Mouse (Mus musculus) layer of hippocampus, adult 9-10 months (tissue): Measurements from ENCODE around the gene Apol6.

Experiments
- DNase-seq: peaks from one replicate; pipeline ENCODE4 v3.0.0; 2022; ENCODE audit warnings: low spot score

Apol6 gene

DNA sequence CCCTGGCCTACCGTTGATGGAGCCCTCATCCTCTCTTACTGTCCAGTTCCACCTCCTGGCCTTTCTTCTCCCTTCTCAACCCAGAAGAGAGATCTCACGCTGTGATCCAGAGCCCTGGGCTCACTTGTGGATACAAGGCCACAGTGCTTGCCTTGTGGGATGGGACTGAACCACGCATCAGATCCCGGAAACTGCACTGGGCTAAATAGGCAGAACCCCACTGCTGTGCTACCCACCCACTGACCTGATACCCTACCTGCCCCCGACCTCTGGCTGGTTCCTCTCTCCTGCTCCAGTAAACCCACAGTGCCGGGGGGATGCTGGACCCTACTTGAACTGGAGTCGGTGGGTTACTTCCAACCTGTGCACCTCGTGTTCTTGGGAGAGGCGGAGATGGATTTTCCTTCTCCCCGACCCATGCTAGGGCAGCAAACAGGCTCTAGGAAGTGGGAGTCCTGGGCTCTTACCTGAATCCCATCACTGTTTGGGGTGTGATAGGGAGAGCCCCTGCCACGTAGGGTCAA lies 26.3 kb downstream of the Apol6 start:
- DNase-seq = no peak

DNA sequence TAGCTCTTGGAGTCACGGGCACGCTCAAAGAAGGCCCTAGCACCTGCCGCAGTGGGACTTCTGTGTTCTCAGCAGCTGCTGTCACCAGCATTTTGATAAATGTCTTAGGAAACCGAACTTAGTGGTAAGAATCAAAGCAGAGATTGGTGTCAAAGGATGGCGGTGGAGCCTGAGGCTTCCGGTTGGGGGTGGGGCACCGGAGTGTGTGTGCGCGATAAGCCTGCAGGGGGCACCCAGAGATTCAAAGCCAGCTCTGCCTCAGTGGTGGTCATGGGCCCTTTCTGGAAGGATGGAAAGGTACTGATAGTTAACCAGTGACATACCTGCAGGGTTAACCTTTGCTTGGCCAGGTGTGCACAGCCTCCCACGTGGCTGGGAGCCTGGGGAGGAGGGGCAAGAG lies 27.0 kb downstream of the Apol6 start:
- DNase-seq = no peak

DNA sequence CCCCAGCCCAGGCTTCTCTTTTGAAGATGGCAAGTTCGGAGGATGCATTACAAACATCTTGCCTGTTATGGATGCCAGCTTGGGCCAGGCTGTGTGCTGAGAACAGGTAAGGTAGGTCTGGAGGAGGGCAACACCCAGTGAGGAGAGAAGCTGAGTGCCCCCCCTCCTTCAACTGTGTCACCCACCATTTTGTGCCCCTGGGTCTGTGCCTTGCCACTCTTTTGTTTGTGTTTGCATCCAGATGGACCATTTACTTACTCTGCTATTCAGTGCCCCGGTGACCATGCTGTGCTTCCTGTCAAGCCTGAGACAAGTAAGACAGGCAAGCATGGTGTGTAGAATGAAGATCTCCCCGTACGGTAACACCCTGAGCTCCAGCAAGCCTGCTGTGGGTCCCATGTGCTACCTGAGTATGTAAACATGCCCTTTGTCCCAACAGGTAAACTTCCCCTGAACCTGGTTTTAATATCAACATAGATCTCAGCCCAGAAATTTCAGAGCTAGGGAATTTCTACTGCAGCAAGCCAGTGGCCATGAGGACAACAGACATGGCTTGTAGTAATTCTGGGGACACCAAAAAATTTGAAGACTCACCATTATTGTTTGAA lies 28.1 kb downstream of the Apol6 start:
- DNase-seq = no peak

DNA sequence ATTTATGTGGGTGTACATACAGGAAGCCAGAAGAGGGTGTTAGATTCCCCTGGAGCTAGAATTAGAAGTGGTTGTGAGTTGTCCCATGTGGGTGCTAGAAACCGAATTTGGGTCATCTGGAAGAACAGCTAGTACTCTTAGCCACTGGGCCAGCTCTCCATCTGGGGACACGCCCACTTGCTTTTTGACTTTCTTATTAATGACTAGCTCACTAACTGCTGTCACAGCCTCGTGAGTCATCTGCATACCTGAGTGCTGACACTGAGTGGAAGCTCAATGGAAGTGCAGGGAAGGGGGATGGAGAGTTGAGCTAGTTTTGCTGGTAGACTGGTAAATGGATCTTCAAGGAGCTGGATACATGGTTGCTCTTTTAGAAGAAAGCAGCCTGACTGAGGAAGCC lies 32.0 kb downstream of the Apol6 start:
- DNase-seq = no peak

DNA sequence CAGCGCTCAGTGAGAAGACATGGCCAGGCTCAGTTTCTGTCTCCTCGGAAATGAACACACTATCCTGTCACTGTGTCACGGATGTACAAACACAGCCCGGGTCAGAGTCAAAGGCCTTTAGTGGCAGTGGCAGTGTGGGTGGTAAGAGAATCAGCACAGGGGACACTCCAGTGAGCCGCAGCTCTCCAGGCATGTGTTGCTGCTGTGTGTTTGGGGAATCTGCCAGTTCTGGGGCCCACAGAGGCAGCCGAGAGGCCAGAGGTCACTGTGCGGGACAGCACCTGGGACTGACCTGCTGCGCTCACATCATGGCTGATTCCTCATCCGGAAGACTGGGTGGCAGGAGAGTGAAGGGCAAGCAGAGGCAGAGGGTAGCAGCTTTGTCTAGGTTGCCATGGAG lies 33.4 kb downstream of the Apol6 start:
- no peak for DNase-seq

DNA sequence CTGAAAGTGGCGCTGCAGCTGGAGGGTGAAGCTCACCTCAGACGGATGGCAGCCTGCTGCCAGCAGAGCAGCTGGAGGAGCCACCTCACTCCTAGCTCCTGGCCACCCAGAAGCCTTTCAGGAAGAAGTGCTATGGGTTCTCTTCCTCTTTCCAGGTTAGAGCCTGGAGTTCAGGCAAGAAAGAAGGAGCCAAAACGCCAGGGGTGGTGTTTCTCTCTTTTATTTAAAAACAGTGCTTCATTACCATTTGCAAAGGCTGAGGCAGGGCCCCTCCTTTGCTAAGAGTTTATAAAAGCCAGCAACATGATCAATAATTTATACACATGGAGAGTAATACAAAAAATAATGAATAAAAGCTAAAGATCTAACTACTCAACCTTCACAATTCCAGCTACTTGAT lies 34.3 kb downstream of the Apol6 start:
- no peak for DNase-seq

DNA sequence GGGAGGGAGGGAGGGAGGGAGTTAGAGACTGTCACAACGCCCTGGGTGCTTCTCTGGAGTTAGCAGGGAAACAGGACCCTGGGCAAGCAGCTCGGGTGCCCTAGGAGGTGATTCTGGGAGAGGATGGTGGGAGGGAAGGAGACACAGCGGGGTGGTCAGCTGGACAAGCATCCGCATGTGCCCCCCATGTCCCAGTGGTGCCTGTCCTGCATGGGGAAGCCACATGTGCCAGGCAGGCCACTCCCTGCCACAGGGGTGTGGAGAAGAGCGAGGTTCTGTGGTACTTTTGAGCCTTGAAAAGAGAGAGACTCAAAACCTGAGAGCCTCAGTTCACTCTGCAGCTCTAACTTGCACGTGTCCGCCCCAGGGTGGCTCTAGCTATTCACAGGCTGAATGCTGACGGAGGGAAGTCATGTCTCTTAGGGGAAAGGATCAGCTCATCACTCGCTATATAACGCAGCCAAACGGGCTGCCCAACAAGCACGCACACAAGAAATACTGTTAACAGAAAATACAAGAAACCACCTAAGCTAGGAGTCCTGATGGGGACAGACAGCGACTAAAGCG lies 34.8 kb downstream of the Apol6 start:
- no peak for DNase-seq

DNA sequence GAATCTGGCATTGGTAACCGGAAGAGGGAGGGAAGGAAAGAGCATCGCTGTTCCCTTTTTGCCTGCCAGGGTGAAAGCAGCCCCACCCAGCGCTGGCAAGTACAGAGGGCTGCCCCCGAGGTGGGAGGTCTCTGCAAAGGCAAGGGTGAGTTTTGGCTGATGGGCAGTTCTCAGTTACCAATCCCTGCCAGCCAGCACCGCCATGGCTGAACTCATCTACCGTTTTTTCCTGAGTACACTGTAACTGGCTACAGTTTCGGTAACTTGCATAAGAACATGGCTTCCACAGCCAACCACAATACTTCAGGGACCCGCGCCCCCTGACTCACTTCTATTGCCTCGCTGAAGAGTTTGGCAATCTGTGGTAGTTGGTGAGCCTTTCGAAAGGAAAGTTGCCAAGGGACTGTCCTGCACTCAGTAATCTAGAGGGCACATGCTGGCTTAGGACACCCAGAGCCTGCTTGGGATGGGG lies 35.4 kb downstream of the Apol6 start:
- no peak for DNase-seq

DNA sequence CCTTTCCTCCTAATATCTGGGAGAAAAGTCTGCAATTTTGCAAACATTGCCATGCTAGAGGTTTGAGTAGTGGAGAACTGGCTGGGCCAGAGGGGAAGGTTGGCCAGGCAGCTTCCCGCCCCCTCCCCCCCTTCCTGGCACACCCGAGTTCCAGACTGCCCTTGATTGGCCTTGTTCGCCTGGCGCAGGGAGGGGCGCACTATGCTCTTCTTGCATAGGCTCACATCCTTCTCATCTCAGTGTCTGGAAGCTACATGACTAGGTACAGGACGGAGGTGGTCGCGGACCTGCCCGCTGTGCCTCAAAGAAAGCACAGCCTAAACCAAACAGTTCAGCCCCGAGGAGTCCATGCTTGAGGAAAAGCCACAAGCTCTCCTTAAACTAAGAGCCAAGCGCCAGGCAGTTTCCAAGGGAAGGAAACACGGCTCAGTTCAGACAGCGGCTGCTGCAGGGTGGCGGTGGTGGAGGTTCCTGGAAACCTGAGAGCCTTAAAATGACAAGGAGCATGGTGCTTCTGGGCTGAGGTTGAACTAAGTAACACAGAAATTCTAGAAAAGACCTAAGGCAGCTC lies 36.2 kb downstream of the Apol6 start:
- DNase-seq = no peak

DNA sequence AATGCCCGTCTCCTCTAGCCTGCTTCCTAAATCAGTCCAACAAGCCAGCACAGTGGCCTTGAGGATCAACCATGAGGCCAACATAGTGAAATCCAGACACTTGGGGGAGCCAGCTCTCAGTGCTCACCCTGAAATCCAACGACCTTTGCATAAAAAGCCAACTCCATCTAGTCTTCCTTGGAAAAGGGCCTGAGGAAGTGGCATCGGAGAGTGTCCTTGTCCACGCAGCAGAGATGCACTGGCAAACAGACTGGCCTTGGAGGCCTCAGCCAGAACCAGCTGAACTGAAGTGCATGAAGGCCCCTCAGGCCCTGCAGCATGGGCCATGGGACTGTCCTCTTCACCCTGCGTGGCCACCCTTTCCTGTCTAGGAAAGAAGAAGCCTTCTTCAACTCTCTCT lies 36.9 kb downstream of the Apol6 start:
- DNase-seq = no peak

DNA sequence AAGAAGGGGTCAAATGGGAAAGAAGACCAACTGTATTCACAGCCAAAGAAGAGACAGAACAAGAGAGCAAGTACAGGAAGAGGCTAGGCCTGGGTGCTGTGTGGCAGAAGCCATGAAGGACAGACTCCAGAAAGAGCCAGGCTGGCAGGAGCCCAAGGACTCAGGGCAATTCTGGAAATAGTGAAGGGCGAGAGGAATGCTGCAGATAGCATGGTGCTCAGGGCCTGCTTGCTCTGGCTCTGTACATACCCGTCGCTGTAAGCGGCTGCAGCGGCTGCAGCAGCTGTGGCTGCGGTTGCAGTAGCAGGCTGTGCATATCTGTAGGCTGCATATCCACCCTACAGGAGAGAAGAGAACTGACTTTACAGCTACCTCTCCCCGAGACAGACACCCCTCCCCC lies 41.3 kb downstream of the Apol6 start:
- DNase-seq = no peak

DNA sequence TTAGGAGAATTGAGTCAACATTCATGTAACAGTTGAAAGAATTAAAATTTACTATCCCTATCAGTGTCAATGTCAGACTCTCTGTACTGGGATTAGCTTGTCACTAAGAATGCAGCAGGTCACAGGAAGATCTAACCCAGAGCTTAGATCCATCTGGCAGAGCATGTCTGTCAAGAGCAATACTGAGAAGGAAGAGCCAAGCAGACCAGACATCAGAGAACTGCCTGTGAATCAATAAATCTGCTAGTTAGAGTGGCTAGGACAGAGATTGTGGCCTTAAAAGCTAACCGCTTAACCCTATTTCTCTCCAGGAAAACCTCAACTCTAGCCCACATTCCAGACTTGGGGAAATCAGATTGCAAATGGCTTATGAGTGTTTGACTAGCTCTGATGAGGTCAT lies 42.0 kb downstream of the Apol6 start:
- no peak for DNase-seq

DNA sequence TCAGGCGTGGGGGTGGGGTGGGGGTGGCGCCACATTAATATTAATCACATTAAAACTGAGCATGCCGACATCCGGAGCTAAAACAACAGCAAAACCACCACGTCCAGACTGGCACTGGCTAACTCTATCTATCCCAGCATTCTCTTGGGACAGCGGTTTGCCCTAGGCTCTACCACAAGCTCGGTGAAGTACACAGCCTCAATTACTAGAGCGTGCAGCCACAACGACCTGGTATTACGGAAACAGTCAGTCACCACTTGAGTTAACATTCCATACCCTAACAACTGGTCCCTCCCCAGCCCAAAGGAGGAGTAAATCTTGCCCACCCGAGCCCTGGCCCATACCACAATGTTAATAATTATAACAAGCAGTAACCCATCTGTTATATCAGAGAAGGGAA lies 44.7 kb downstream of the Apol6 start:
- DNase-seq = no peak

DNA sequence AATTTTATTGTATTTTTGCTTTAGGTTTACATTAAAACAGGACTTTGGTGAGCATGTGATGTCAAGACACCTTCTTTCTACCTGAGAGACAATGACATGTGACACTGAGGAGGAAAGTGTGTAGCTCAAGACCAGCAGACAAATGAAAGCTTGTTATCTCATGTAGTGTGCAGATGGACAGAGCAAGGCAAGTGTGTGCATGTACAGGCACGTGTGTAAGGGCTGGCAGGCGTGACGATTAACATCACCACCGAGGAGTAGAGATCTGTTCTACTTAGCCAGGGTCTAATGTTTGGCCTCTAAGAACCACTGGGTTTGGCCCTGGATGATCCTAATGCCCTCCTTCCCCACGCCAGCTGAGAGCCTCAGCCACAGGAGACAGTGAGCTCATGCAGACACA lies 46.0 kb downstream of the Apol6 start:
- DNase-seq = no peak

DNA sequence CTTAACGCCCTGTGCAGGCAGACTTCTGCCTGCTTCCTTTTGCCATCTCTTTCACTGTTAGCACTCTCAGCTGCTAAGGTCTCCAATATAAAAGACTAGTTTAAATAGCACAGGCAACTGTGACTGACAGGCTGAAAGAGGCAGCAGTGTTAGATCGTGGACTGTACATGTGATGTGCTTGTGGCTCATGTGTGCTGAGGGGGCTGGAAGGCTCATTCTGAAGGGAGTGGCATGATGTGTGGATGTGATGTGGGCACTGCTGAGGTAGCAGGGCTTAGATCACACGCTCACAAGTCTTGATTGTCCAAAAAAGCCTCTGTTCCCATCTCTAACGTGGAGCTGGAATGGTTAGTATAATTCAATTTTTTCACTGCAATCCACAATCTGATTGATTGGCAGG lies 46.9 kb downstream of the Apol6 start:
- DNase-seq = no peak

DNA sequence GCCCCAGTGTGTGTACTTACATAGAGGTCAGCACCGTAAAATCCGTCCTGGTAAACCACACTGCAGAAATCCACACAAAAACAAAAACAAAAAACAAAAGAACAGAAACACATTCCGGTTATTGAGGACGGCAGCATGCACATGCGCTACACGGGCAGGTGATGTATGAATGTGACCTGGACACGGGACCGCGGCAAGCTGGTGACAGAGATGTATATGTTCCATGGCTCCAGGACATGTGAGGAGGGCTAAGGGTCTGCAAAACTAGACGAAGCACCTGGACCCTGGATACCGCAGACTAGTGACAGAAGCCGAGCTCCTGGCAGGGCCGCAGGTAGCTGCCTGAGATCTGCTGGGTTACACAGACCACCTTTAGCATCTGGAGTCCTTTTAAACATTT lies 49.9 kb downstream of the Apol6 start:
- no peak for DNase-seq

DNA sequence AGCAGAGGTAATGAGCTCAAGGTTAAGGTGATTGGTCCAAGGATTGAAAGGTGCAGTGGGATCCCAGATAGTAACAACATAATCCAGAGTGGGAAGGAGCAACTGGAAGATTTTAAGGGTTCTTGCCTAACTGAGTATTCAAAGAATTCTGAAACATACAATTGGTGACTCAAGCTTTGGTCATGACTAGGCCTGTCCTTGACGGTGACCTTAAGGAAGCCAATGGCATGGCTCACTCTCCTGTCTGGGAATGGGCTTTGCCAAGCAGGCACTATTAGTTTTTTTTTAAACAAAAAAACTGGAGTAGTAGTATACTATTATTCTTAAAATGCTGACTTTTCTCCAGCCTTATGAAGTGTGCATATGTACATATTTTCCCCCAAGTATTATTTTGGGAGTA lies 50.7 kb downstream of the Apol6 start:
- DNase-seq = no peak

DNA sequence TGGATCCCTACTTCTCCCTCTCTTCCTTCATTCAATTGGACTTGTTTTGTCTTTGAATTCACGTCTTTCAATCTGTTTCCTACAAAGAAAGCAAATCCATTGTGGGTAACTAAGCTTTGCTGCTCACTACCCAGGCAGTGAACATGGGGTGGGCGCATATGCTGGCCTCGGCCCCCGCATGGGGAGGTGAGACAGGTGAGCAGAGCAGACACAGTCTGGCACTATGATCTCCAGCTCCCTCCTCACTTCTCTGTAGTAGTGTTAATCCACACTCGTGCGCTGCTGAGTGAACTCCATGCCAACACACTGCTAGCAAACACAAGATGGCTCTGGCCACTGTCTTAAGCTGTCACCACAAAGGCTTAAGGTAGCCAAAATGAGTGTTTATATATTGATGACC lies 52.8 kb downstream of the Apol6 start:
- DNase-seq = no peak

DNA sequence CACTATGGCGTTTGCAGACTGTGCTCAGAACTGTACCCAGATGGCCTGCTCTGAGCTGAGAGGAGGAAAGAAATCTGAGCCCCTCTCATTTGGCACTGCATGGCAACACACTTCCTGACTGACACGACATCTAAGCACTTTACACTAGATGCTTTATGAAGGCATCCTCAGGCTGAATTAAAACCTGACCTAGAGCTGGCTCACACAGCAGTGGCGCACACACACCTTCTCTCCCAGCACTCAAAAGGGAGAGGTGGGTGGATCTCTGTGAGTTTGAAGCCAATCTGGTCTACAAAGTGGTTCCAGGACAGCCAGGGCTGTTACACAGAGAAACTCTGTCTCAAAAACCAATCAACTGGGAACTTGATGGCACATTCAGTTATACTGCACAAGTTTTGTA lies 55.2 kb downstream of the Apol6 start:
- no peak for DNase-seq

DNA sequence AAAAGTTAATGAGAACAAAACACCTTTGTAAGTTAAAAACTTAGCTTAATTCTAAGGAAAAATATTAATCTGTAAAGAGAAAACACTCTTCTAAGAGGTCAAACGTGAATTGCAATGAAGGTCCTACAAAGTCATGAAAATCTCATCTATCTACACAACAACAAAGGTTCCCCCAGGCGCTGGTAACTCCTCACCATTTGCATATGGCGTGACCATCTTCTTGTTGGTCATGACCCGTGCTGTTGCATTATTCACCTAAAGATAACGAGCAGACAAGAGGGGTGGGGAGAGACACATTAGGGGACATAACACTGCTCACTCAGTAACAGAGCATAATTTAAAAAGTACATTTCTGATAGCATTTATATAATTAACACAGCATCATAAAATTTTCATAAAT lies 58.2 kb downstream of the Apol6 start:
- no peak for DNase-seq

DNA sequence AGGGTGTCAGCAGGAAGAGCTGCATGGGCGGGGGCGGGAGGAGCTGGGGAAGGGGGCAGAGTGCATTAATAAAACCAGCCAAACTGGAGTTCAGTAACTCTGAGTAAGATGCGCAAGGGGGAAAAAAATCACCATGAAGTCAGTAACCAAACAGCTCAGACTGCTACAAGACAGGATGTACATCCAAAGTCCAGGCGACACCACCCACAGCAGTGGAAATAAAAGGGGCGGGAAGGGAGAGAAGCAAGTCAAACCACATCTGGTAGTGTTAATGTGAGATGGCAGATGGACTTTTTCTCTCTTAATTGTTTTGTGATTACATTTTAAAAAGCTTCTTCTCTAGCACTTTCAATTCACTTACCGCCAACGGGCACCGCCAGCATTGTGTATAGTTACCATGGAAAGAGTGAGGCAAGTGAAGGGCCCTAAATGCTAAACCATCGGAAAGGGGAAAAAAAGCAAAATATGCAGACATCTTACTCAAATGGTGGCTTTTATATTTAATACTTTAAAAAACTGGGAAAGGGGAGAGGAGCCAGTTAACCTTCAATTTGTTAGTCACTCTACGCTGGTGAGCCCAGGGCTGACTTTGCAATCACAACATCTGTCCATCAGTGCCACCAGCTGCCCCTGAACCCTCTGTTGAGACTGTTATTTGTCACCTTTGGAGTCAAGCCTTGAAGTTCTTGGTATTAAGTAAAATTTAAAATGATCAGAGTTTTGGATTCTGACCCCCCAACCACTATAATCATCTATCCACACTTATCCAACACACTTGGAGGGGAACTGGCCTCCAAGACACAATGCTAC lies 60.0 kb downstream of the Apol6 start:
- no peak for DNase-seq

DNA sequence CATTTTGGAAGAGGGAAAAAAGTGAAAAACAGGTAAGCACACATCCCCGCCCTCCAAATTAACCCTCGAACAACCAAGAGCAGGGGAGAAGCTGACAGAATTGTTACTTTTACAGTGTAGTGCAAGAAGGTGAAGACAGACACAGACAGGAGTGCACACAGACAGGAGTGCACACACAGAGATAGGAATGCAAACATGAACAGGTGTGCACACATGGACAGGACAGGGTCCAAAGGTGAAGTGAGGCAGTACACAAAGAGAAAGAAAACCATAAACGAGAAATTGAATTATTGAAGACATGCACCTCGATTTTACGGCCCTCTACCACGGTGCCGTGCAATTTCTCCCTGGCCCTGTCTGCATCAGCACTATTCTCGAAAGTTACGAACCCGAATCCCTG lies 60.7 kb downstream of the Apol6 start:
- no peak for DNase-seq
